Mouse (Mus musculus) forebrain, embryonic 14.5 days (tissue): ENCODE measurements around the gene Spo11. TPM values are rescaled to one million over a fixed set of nuclear protein-coding genes. Genes with fewer than 3 reads are reported as not detected.

Experiments used
- ATAC-seq: fragments of 200-750 bp; cut with Nextera tagmentation; 2 replicates; pipeline ENCODE4 v1.8.0; 2017; ENCODE audit warnings: mild to moderate bottlenecking, moderate library complexity
- DNase-seq: peaks from one replicate; pipeline ENCODE4 v3.0.0-alpha.2; 2015; ENCODE audit warnings: low spot score
- H3K27ac ChIP-seq: fragments of 300-500 bp; sonication (generic); 2 replicates; pipeline ENCODE4 v1.5.1; 2014; ENCODE audit warnings: low read depth, mild to moderate bottlenecking, control low read depth, low read length, moderate library complexity
- H3K27me3 ChIP-seq: fragments of 300-500 bp; sonication (generic); replicated peaks from 2 replicates; pipeline ENCODE4 v1.6.1; 2014; ENCODE audit warnings: low read length, control low read depth, mixed read lengths; ENCODE audit not compliant: control insufficient read depth, insufficient read depth
- H3K36me3 ChIP-seq: fragments of 300-500 bp; sonication (generic); 2 replicates; pipeline ENCODE4 v1.6.1; 2014; ENCODE audit warnings: low read length, control low read depth; ENCODE audit not compliant: control insufficient read depth, insufficient read depth
- H3K4me1 ChIP-seq: fragments of 300-500 bp; sonication (generic); 2 replicates; pipeline ENCODE4 v1.6.1; 2014; ENCODE audit warnings: antibody characterized with exemption, low read length, control low read depth; ENCODE audit not compliant: control insufficient read depth, insufficient read depth
- H3K4me2 ChIP-seq: fragments of 300-500 bp; sonication (generic); 2 replicates; pipeline ENCODE4 v1.6.1; 2014; ENCODE audit warnings: mild to moderate bottlenecking, control low read depth, low read length
- H3K4me3 ChIP-seq: fragments of 300-500 bp; sonication (generic); 2 replicates; pipeline ENCODE4 v1.5.1; 2014; ENCODE audit warnings: low read depth, low read length, control low read depth
- H3K9ac ChIP-seq: fragments of 300-500 bp; sonication (generic); 2 replicates; pipeline ENCODE4 v1.6.1; 2014; ENCODE audit warnings: mild to moderate bottlenecking, low read length, control low read depth, moderate library complexity
- H3K9me3 ChIP-seq: fragments of 300-500 bp; sonication (generic); replicated peaks from 2 replicates; pipeline ENCODE4 v1.6.1; 2016; ENCODE audit warnings: low read length, control low read depth, mixed read lengths; ENCODE audit not compliant: control insufficient read depth
- WGBS: fragments of 180-500 bp; shearing (Covaris S2); extraction: QIAGEN DNeasy Blood & Tissue Kit; methylation state at CpG from one replicate; pipeline ENCODE4 v1.1.7; 2014; 5-methylcytosine and 5-hydroxymethylcytosine counted together
- polyA plus RNA-seq: library from polyadenylated mRNA; unstranded; fragments of >200 nt; fragmentation: Nextera tagmentation; extraction: Ambion mirVana; gene quantifications from 2 replicates; pipeline ENCODE4 v1.2.1, GENCODE M21; 2014

Gene Spo11
- polyA plus RNA-seq, 1 experiment from 2014 or later = 0.95 TPM

GRCm38 (mm10) chr2:172950722-172951121 lies 26.8 kb upstream of the Spo11 start:
- Histone ChIP-seq H3K4me1 (no peaks in the 10 kb centered on the region), H3K27me3 (no peaks in the 10 kb centered on the region), H3K9ac (no peak overlapping the region), H3K4me3 (no peak overlapping the region), H3K4me2 (no peak overlapping the region), H3K9me3 (no peaks in the 10 kb centered on the region), H3K36me3 (no peaks in the 10 kb centered on the region), H3K27ac (no peak overlapping the region)
- DNase-seq = no peak
- WGBS = 24% methylated on average over 11 of the region's 11 CpGs
- ATAC-seq = 0 out of 2 replicates have a peak, but pooled peaks have one; percentile 23

- no peak for DNase-seq
- Histone ChIP-seq H3K9me3 (0 out of 2 replicates have a peak, but pooled peaks cover 4% of the 10 kb centered on the region), H3K4me2 (no peak overlapping the region), H3K9ac (no peak overlapping the region), H3K27ac (no peak overlapping the region), H3K4me1 (no peaks in the 10 kb centered on the region), H3K36me3 (no peaks in the 10 kb centered on the region), H3K4me3 (no peak overlapping the region), H3K27me3 (no peaks in the 10 kb centered on the region)
- no peak for ATAC-seq
- 73% methylated on average over 2 of the region's 2 CpGs for WGBS
Observed at GRCm38 (mm10) chr2:172951976-172952375, 25.5 kb upstream of the Spo11 start.

GRCm38 (mm10) chr2:172958579-172958978 lies 18.9 kb upstream of the Spo11 start:
- ATAC-seq (no peak), DNase-seq (no peak)
- no peaks in the 10 kb centered on the region for H3K27me3 ChIP-seq
- WGBS = 5% methylated on average over 5 of the region's 5 CpGs
- H3K4me2 ChIP-seq = no peak overlapping the region
- H3K4me1 ChIP-seq = peaks cover 6% of the 10 kb centered on the region; the same call in 1 of the 2 replicates
- H3K9me3 ChIP-seq = 0 out of 2 replicates have a peak, but pooled peaks cover 4% of the 10 kb centered on the region
- H3K9ac ChIP-seq = no peak overlapping the region
- H3K36me3 ChIP-seq = no peaks in the 10 kb centered on the region
- H3K4me3 ChIP-seq = no peak overlapping the region
- H3K27ac ChIP-seq = no peak overlapping the region

- no peak overlapping the region for H3K4me2 ChIP-seq
- no peak for ATAC-seq
- H3K4me1 ChIP-seq = peaks cover 6% of the 10 kb centered on the region; the same call in 1 of the 2 replicates
- H3K4me3 ChIP-seq = no peak overlapping the region
- 0 out of 2 replicates have a peak, but pooled peaks cover 4% of the 10 kb centered on the region for H3K9me3 ChIP-seq
- 49% methylated on average over 13 of the region's 13 CpGs for WGBS
- no peak overlapping the region for H3K27ac ChIP-seq
- DNase-seq = no peak
- H3K27me3 ChIP-seq = no peaks in the 10 kb centered on the region
- no peak overlapping the region for H3K9ac ChIP-seq
- H3K36me3 ChIP-seq = no peaks in the 10 kb centered on the region
Observed at GRCm38 (mm10) chr2:172959006-172959768, 18.3 kb upstream of the Spo11 start.

- Histone ChIP-seq H3K9me3 (0 out of 2 replicates have a peak, but pooled peaks cover 4% of the 10 kb centered on the region), H3K4me1 (peaks cover 6% of the 10 kb centered on the region; the same call in 1 of the 2 replicates), H3K9ac (no peak overlapping the region), H3K36me3 (no peaks in the 10 kb centered on the region), H3K4me2 (no peak overlapping the region), H3K27ac (no peak overlapping the region), H3K4me3 (no peak overlapping the region), H3K27me3 (no peaks in the 10 kb centered on the region)
- ATAC-seq (no peak), DNase-seq (no peak)
- WGBS = 82% methylated on average over 3 of the region's 3 CpGs
Observed at GRCm38 (mm10) chr2:172960350-172960749, 17.1 kb upstream of the Spo11 start.

GRCm38 (mm10) chr2:172961211-172961610 lies 16.3 kb upstream of the Spo11 start:
- DNase-seq (no peak), ATAC-seq (no peak)
- Histone ChIP-seq H3K27ac (no peak overlapping the region), H3K4me2 (no peak overlapping the region), H3K4me3 (no peak overlapping the region), H3K9ac (no peak overlapping the region), H3K9me3 (0 out of 2 replicates have a peak, but pooled peaks cover 1% of the 10 kb centered on the region), H3K27me3 (no peaks in the 10 kb centered on the region), H3K36me3 (no peaks in the 10 kb centered on the region), H3K4me1 (peaks cover 6% of the 10 kb centered on the region; the same call in 1 of the 2 replicates)
- 56% methylated on average over 6 of the region's 6 CpGs for WGBS

GRCm38 (mm10) chr2:172965249-172965648 lies 12.3 kb upstream of the Spo11 start:
- DNase-seq (no peak), ATAC-seq (no peak)
- H3K36me3 ChIP-seq = no peaks in the 10 kb centered on the region
- H3K9ac ChIP-seq = no peak overlapping the region
- H3K4me2 ChIP-seq = no peak overlapping the region
- 53% methylated on average over 11 of the region's 11 CpGs for WGBS
- no peak overlapping the region for H3K27ac ChIP-seq
- H3K4me3 ChIP-seq = no peak overlapping the region
- no peaks in the 10 kb centered on the region for H3K27me3 ChIP-seq
- no peaks in the 10 kb centered on the region for H3K4me1 ChIP-seq
- H3K9me3 ChIP-seq = no peaks in the 10 kb centered on the region

GRCm38 (mm10) chr2:172966480-172966879 lies 11.0 kb upstream of the Spo11 start:
- H3K27ac ChIP-seq = no peak overlapping the region
- H3K9me3 ChIP-seq = no peaks in the 10 kb centered on the region
- no peak overlapping the region for H3K4me2 ChIP-seq
- DNase-seq (no peak), ATAC-seq (no peak)
- H3K27me3 ChIP-seq = no peaks in the 10 kb centered on the region
- no peak overlapping the region for H3K4me3 ChIP-seq
- WGBS = 85% methylated on average over 5 of the region's 5 CpGs
- H3K9ac ChIP-seq = no peak overlapping the region
- no peaks in the 10 kb centered on the region for H3K4me1 ChIP-seq
- no peaks in the 10 kb centered on the region for H3K36me3 ChIP-seq

- Histone ChIP-seq H3K9me3 (no peaks in the 10 kb centered on the region), H3K9ac (no peak overlapping the region), H3K27me3 (no peaks in the 10 kb centered on the region), H3K4me3 (no peak overlapping the region), H3K4me2 (no peak overlapping the region), H3K36me3 (no peaks in the 10 kb centered on the region), H3K27ac (no peak overlapping the region), H3K4me1 (no peaks in the 10 kb centered on the region)
- ATAC-seq (no peak), DNase-seq (no peak)
- 87% methylated on average over 2 of the region's 2 CpGs for WGBS
Observed at GRCm38 (mm10) chr2:172971865-172972264, 5.6 kb upstream of the Spo11 start.
